Mouse (Mus musculus): Measurements from ENCODE around the gene Sec22c. TPM values are rescaled to one million over a fixed set of nuclear protein-coding genes. Genes with fewer than 3 reads are reported as not detected.

Sec22c gene
- total RNA-seq, 1 experiment from 2014 or later, result 5.7 TPM

- peak; percentile 58 for ATAC-seq (ENCODE audit: extremely low read depth, insufficient number of reproducible peaks, low FRiP score, poor library complexity, severe bottlenecking)
Observed at GRCm38 (mm10) chr9:121697150-121698049, 7.9 kb downstream of the Sec22c start.

GRCm38 (mm10) chr9:121696626-121697025 is 8.7 kb downstream of the Sec22c start:
- no peak for ATAC-seq (ENCODE audit: extremely low read depth, insufficient number of reproducible peaks, low FRiP score, poor library complexity, severe bottlenecking)

- no peak for ATAC-seq (ENCODE audit: extremely low read depth, insufficient number of reproducible peaks, low FRiP score, poor library complexity, severe bottlenecking)
Observed at GRCm38 (mm10) chr9:121694736-121695135, 10.6 kb downstream of the Sec22c start.

- no peak for ATAC-seq (ENCODE audit: extremely low read depth, insufficient number of reproducible peaks, low FRiP score, poor library complexity, severe bottlenecking)
Observed at GRCm38 (mm10) chr9:121690734-121691133, 14.6 kb downstream of the Sec22c start.

GRCm38 (mm10) chr9:121690200-121690651 is 15.1 kb downstream of the Sec22c start:
- no peak for ATAC-seq (ENCODE audit: extremely low read depth, insufficient number of reproducible peaks, low FRiP score, poor library complexity, severe bottlenecking)

GRCm38 (mm10) chr9:121684702-121685101 is 20.6 kb downstream of the Sec22c start:
- no peak for ATAC-seq (ENCODE audit: extremely low read depth, insufficient number of reproducible peaks, low FRiP score, poor library complexity, severe bottlenecking)

- ATAC-seq (ENCODE audit: extremely low read depth, insufficient number of reproducible peaks, low FRiP score, poor library complexity, severe bottlenecking), result no peak
Observed at GRCm38 (mm10) chr9:121682037-121682680, 23.1 kb downstream of the Sec22c start.

- no peak for ATAC-seq (ENCODE audit: extremely low read depth, insufficient number of reproducible peaks, low FRiP score, poor library complexity, severe bottlenecking)
Observed at GRCm38 (mm10) chr9:121681191-121681590, 24.1 kb downstream of the Sec22c start.

GRCm38 (mm10) chr9:121679549-121679948 is 25.7 kb downstream of the Sec22c start:
- ATAC-seq (ENCODE audit: extremely low read depth, insufficient number of reproducible peaks, low FRiP score, poor library complexity, severe bottlenecking), result peak; percentile 37

GRCm38 (mm10) chr9:121677476-121677875 is 27.8 kb downstream of the Sec22c start:
- no peak for ATAC-seq (ENCODE audit: extremely low read depth, insufficient number of reproducible peaks, low FRiP score, poor library complexity, severe bottlenecking)

- ATAC-seq (ENCODE audit: extremely low read depth, insufficient number of reproducible peaks, low FRiP score, poor library complexity, severe bottlenecking), result no peak
Observed at GRCm38 (mm10) chr9:121677069-121677468, 28.2 kb downstream of the Sec22c start.

- ATAC-seq (ENCODE audit: extremely low read depth, insufficient number of reproducible peaks, low FRiP score, poor library complexity, severe bottlenecking), result no peak
Observed at GRCm38 (mm10) chr9:121675556-121675955, 29.7 kb downstream of the Sec22c start.

- ATAC-seq (ENCODE audit: extremely low read depth, insufficient number of reproducible peaks, low FRiP score, poor library complexity, severe bottlenecking), result peak; percentile 82
Observed at GRCm38 (mm10) chr9:121675011-121675410, 30.3 kb downstream of the Sec22c start.

GRCm38 (mm10) chr9:121673716-121674115 is 31.6 kb downstream of the Sec22c start:
- no peak for ATAC-seq (ENCODE audit: extremely low read depth, insufficient number of reproducible peaks, low FRiP score, poor library complexity, severe bottlenecking)

- ATAC-seq (ENCODE audit: extremely low read depth, insufficient number of reproducible peaks, low FRiP score, poor library complexity, severe bottlenecking), result no peak
Observed at GRCm38 (mm10) chr9:121672311-121672710, 33.0 kb downstream of the Sec22c start.

- ATAC-seq (ENCODE audit: extremely low read depth, insufficient number of reproducible peaks, low FRiP score, poor library complexity, severe bottlenecking), result peak; percentile 54
Observed at GRCm38 (mm10) chr9:121671300-121671699, 34.0 kb downstream of the Sec22c start.

- peak; percentile 34 for ATAC-seq (ENCODE audit: extremely low read depth, insufficient number of reproducible peaks, low FRiP score, poor library complexity, severe bottlenecking)
Observed at GRCm38 (mm10) chr9:121669348-121669791, 35.9 kb downstream of the Sec22c start.

GRCm38 (mm10) chr9:121667822-121668221 is 37.5 kb downstream of the Sec22c start:
- ATAC-seq (ENCODE audit: extremely low read depth, insufficient number of reproducible peaks, low FRiP score, poor library complexity, severe bottlenecking), result no peak

- ATAC-seq (ENCODE audit: extremely low read depth, insufficient number of reproducible peaks, low FRiP score, poor library complexity, severe bottlenecking), result no peak
Observed at GRCm38 (mm10) chr9:121666957-121667630, 38.2 kb downstream of the Sec22c start.

Data from neutrophil, adult 5-6 weeks (primary cell).